Mouse (Mus musculus) CH12F3 (cell line): ENCODE measurements around the gene Tmem156.
"Not testable (repeated sequence)": the region's sequence is repeated elsewhere in the genome, so short reads cannot be mapped to it uniquely, and the experiment has no call there.

ENCODE experiments used
- in situ Hi-C: fragments of 300-500 bp; cut with MboI; formaldehyde crosslinking; loops from 2 replicates; pipeline ENCODE4 v1.14.3; 2020; ENCODE audit warnings: low sequenced_read_pairs

Gene Tmem156

DNA sequence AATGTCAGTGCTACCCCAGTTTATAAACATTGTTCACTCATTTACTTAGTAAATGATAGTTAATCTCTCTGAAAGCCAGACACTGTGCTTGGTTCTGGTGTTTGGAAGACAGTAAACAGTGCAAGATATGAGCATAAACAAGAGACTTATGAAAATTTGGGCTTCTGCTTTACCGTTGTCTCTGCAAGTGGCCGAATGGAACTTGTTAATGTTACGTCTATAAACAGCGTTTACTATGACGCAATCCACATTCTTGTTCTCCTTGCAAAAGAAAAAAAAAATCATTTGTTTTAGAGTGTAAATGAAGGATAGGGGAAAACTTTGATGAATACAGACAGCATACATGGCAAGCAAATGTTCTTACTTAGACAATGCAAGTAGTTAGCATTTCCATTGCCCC, at the start of gene Tmem156:
TSS of gene Tmem156 (minus strand) at position 212 of the 400 bp plus-strand sequence.
- in situ Hi-C loops, result no loop called here

DNA sequence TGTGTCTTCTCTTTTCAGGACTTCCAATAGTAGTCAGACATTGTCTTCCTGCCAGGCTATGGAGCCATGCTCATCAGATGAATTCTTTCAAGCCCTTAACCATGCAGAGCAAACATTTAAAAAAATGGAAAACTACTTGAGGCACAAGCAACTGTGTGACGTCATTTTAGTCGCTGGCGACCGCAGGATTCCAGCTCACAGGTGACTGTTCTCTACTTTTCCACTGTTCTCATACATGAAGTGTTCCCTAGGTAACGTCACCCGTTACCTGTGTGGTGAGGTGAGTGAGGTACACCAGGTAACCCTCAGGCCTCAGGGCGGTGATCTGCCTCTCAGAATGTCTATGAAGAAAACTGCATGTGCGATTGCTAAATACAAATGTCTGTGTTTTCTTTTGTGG, 49.3 kb upstream of the Tmem156 start:
- in situ Hi-C loops, result no loop called here

DNA sequence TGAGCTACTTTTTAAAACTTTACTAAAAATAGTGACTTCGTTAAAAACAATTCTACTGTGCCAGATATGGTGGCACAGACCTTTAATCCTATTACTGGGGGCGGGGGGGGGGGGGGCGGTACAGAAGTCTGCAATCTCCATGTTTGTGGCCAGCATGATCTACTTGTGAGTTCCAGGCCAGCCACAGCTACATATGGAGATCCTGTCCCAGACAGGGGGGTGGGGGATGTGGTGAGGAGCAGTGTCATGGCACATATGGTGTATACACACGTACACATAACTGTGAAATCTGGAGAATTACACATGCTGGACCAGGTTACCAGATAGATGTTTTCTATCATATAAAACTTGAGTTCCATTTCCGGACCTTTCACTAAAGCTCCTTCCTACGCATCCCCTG, 45.1 kb upstream of the Tmem156 start:
- in situ Hi-C loops, result no loop called here

DNA sequence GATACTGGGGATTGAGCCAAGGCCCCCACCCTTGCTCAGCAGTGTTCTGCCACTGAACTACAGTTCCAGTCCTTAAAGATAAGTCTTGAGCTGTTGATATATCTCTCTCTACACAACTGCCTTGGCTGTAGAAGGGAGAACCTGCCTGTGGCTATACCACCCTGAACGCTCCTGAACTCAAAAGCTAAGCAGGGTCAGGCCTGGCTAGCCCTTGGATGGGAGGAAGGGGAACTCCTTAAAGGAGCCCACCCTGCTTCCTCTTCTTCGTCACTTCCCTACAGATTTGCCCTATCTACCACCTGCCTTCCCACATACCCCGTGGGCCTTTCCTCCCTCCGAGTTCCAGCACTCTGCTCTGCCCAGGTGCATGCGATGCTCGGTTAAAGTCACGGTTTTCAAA, 44.2 kb upstream of the Tmem156 start:
- in situ Hi-C loops, result no loop called here

DNA sequence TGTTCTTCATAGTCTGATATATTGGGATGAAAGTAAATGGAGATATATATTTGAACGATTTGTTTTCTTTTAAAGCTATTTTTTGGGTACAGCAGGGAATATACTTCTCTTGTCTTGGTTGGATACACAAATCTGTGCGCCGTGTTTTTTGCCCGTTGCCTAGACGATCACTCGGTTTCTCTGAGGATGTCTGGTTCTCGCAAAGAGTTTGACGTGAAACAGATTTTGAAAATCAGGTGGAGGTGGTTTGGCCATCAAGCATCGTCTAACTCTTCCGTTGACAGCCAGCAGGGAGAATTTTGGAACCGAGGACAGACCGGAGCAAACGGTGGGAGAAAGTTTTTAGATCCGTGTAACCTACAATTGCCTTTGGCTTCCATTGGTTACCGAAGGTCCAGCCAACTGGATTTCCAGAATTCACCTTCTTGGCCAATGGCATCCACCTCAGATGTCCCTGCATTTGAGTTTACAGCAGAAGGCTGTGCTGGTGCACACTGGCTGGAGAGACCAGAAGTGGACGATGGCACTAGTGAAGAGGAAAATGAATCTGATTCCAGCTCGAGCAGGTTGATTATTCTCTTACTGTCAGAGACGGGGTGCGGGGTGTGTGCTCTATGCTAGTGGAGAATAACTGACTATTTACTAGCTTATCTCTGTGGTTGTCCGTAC, 39.4 kb upstream of the Tmem156 start:
- in situ Hi-C loops, result no loop called here

DNA sequence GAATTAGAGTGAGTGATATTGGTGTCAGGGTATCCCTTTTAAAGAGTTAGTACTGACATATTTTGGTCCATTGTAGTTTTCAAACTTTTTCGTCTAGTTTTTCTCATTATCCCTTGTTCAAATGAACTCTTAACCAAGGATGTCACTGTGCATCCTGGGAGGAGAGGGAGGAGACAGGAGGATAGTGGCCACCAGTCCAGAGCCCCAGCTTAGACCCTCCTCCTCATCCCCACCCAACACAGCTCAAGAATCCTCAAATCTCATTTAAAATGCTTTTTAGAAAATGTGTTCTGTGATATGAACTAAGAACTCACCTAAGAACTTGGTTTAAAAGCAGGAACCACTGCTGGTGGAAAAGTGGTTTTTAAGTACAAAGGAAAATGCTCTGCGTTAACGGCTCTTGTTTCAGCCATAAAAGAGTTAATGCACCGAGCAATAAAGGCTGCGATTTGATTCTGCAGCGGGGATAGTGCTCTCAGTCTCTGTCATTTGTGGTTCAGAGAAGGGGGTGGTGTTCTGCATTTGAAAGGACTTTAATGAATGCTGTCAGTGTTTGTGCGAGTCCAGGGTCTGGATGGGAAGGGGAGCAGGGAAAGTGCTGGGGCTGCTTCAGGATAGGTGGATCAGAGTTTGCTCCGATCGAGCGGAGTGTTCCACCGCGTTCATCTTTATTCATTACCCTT, 38.7 kb upstream of the Tmem156 start:
- in situ Hi-C loops, result no loop called here

DNA sequence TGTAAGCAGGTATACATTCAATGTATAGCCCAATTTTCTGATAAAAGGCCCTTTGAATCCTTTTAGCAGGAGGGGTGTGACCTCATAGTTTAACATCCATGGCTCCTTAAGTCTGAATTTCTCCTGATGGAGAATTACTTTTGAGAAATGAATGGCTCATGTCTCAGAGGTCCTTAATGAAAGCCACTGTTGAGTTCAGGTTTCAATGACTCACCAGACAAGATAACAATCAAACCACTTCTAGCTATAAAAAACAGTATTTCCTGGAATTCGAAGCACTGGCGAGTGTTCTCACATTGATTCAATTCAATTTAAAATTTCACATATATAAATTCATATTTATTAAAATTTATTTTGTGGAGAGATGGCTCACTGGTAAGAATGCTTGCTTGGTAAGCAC, 36.5 kb upstream of the Tmem156 start:
- in situ Hi-C loops, result no loop called here

DNA sequence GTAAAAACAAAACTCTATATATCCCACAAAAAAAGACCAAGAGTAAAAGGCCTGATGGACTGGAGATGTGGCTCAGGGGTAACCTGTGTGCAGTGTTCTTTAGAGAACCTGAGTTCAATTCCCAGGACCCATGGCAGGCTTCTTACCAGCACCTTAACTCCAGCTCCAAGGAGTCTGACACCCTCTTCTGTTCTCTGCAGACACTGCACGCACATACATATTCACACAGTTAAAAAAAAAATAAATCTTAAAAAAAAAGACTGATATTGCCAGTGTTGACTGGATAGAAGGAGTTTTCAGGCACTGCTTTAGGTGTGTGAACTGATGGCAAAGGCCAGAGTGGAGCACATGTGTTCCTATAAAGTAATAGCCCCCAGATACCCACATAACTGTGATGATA, 34.2 kb upstream of the Tmem156 start:
- in situ Hi-C loops, result no loop called here

DNA sequence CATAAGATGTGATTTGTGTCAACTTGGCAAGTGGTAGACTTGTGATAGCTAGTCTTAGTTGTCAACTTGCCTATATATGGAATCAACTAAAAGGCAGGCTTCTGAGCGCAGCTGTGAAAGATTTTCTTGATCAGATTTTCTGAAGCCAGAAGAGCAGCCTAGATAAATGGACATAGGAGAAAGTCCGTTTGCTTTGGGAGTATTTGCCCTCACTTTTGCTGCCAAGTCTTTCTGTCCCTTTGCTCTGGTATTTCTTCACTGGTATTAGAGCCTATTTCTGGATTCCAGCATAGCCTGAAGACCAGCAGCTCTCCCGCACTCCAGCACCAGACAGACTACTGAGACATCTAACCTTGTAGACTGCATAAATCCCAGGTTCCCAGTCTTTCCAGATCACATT, 30.7 kb upstream of the Tmem156 start:
- in situ Hi-C loops, result no loop called here

DNA sequence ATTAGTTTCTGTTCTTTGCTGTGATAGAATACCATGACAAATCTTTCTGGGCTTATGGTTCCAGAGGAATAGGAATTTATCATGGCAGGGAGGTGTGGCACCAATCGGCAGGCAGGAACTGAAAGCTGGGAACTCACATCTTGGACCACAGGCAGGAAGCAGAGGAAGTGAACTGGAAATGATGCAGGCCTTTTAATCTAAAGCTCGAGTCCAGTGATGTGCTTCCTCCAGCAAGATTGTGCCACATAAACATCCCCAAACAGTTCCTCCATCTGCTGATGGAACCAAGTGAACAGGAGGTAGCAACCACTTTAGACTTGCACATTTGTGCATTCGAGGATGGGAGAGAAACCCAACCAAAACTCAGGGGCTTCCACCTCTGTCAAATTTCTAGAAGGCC, 28.0 kb upstream of the Tmem156 start:
- in situ Hi-C loops, result no loop called here

DNA sequence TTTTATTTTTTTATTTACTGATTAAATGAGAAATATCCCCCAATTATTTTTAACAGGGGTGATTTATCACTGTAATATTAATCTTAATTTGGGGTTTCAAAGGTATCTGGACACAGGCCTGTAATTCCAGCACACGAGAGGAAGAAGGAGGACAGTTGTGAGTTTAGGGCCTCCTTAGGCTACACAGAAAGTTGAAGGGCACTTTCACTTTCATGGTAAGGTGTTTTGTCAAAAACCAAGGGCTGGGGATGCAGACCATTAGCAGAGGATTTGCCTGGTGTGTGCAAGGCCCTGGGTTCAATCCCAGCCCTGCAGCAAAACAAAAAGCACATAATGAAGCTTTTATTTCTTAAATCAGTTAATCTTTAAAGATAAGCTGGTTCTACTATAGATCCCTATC, 27.6 kb upstream of the Tmem156 start:
- in situ Hi-C loops, result no loop called here

DNA sequence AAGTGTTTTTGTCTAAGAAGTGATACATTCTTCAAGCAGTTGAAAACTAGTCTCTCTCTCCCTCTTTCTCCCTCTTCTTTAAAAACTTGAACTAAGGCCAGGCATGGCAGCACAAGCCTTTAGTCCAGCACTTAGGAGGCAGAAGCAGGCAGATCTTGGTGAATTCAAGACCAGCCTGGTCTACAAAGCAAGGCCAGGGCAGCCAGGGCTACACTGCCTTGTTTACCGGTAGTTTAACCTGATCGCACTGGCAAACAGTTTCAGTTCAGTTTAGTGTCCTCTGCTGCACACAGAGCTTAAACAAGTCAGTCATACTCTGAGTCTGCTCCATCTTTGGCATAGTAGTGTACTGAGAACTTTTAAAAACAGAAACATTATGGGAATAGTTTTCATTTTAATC, 24.9 kb upstream of the Tmem156 start:
- in situ Hi-C loops, result no loop called here

DNA sequence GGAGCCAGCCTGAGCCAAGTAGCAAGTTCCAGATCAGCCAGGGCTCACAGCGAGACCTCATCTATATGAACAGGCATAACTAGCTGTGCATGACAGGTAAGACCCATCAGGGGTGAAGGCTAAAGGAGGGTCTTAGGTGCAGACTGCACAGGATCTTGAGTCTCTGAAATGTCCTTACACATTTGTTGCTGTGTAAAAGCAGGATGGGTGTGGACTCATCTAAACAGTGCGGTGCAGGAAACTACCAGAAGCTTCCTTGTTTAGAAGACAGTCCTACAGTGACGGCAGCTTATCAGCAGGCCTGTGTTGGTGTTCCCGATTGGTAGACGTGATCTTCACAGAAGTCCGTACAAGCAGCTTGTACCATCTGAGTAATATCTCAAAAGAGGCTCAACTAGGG, 21.4 kb upstream of the Tmem156 start:
- in situ Hi-C loops, result no loop called here

DNA sequence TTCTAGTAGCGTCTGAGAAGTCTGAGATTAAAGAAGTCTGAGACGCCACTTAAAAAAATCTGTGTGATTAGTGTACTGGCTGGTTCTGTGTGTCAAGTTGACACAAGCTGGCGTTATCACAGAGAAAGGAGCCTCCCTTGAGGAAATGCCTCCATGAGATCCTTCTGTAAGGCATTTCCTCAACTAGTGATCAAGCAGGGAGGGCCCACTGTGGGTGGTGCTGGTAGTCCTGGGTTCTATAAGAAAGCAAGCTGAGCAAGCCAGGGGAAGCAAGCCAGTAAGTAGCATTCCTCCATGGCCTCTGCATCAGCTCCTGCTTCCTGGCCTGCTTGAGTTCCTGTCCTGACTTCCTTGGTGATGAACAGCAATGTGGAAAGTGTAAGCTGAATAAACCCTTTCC, 20.3 kb upstream of the Tmem156 start:
- in situ Hi-C loops, result not testable (repeated sequence)

DNA sequence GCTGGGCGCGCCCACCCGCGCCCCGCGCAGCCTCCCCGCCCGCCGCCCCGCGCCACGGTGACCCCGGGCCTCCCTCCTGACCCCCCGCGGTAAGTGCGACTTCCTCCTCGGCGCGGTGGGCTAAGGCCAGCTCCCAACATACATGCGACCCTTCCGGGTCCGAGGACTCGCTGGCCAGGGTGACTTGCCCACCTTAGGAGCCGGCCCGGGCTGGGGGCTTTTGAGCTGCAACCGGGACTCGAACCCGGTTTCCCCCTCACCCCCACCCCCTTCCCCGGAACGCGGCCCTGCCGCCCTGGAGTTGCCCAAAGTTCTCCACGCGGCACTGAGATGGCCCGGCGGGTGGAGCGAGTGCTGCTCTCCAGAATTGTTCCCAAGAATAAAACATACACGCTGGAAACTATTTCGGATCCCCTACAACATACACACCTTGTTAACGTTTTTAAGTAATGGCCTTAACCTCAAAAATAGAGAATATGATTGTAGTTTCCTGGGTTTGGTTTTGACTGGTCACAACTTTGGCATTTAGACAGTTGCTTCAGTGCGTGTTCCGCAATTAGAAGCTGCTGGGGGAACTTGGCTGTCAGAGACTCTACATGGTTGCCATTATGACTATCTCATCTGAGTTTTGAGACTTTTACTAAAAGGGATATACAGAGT, 16.0 kb upstream of the Tmem156 start:
- in situ Hi-C loops, result no loop called here

DNA sequence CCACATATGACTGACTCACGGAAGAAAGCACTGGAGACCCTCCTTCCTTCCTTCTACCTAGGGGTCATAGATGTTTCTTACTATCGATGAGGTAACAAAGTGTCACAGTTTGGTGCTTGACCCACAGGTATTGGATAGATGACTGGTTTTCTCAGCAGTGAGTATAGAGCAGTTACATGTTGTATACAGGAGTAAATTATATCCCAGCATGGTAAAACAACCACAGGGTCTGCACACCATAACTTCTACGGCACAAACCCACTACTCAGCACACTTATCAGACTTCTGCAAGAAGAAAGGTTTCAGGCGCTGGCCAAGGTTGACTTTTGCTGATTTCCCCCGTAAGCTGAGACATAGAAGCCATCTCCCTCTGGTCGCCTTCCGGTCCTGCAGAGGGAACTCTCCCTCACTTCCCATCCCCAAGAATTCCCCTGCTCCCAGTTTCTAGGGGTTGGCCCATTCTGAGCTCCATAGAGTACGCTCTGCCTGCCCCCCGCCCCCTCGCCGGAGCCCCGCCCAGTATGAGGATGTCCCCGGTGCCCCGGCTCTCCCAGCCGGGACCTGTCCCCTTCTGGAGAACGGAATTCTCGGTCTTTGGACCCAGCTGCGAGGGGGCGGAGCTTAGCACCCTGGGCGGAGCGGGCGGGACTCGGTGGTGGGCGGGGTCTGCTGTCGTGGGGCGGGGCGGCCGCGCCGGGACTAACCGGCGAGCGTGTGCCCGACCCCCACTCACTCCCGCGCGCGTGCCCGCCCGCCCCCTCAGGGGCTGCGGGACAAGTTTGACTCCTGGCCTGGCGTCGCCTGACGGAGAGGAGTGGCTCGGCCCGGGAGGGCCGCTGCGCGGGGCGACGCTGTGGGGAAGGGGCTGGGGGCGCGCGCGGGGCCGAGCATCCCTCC, 15.2 kb upstream of the Tmem156 start, which contains the start of gene Klhl5:
TSS of gene Klhl5 (plus strand) at position 664 of the 897 bp plus-strand sequence.
- in situ Hi-C loops, result no loop called here

DNA sequence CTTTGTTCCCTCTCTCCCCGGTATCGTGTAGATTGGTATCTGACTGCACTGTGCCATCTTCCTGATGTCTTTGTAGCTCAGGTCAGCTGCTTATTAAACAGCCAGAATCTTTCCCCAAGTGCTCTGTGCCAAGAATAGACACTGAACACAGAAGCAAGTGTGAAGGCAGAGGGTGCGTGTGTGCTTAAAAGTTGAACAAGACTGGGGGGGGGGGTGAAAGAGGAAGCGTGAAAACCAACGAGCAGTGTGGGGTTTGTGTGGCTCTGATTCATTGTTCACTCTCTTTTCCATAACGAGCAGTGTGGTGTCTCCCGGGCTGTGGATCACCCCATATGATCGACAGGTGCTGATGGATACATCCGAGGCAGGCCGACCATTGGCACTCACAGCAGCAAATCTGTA, 10.7 kb upstream of the Tmem156 start:
- in situ Hi-C loops, result no loop called here

DNA sequence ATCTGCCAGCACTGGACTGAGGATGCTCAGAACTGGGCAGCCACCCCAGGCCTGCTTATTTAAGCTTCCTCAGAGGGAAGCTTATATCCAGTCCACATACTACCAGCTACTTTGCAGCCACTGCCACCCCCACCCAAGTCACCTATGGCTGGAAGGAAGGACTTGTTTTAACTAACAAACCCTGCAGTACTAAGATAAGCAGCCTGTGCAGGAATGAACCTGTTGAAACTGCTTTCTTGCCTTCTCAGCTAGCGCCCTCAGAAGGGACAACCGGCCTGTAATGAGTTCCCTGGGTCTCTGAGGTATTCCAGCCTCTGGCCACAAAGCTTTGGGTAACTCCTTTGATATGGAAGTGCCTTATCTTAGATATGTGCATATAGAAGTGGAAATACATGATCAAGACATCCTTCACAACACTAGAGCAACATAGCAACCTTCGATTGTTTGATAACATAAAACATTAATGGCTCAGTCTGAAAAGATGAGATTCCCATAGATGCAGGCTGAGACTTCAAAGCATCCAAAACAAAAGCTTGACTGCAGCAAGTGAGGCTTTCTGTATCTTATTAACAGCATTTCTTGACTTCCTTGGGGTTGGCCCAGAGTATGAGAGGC, 10.2 kb upstream of the Tmem156 start:
- in situ Hi-C loops, result no loop called here

DNA sequence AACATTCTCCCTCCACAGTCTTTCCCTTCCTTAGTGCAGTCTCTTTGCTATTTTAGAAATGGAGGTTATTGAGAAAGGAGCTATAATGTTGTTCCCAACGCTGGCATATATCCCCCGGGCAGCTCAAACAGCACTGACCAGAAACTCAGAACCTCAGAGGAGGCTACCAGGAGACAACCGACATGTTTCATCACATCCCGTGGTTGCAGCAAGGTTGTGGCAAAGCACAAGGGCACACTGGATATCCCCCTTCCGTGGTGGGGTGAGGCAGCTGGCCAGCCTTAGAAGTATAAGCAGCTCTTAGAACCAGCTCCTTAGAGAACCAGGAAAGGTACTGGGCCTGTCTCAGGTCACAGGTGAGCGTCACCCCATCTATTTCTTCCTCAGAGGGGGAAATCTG, 9.7 kb upstream of the Tmem156 start:
- in situ Hi-C loops, result no loop called here

DNA sequence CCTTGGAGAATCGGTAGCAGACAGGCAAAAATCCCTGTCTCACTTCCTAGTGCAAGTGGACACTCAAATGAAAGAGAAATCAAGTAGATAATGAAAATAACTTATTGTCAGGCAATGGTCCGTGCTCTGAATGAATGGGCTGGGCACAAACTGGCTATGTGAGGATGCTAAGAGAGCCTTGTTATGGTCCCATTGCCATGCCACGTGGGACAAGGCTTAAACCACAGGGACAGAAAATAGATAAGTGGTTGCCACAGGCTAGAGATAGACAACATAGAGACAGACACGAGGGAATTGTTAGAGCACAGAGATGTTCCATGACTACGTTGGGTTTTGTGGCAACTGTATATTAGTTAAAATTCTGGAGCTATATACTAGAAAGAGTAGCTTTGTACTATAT, 9.3 kb upstream of the Tmem156 start:
- in situ Hi-C loops, result no loop called here

DNA sequence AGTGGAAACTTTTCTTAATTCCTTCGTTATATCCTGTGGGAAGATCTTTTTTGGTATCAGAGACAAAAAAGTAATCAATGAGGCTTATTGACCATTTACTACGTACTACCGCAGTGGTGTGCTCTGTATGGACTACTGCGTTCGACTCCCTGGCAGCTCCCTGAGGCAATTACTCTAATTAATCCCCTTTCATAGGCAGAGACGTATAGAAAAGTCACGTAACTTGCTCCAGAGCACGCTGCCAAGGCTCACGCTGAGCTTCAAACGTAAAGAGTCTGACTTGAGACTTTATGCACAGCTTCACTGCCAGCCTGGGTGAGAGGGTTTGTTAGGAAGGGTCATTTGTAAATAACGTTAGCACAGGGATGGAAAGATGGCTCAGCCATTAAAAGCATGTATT, 8.1 kb upstream of the Tmem156 start:
- in situ Hi-C loops, result no loop called here
